Mouse (Mus musculus): ENCODE data around the gene Ahdc1.

The Ahdc1 gene

GRCm38 (mm10) chr4:133011028-133011820, at the start of gene Ahdc1:
Gene Ahdc1 (plus strand): TSS chr4:133011260.
- DNase-seq (ENCODE audit: low spot score in 2 of 2), result peak; percentile 90 to 93

GRCm38 (mm10) chr4:132961866-132962265, 49.2 kb upstream of the Ahdc1 start:
- DNase-seq (ENCODE audit: low spot score in 2 of 2), result no peak

DNA sequence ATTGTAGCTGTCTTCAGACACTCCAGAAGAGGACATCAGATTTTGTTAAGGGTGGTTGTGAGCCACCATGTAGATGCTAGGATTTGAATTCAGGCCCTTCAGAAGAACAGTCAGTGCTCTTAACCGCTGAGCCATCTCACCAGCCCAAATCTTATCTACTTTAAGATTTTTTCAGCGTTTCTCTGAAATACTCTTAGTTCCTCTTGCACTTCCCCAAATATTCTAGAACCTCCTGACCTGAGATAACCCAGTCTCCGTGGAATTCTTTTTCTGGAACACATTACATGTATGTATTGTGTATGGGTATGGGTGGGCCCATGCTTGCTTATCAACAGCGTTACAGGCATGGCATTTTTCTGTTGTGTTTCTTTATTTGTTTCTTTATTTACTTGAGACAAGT, 48.4 kb upstream of the Ahdc1 start:
- DNase-seq (ENCODE audit: low spot score in 2 of 2), result no peak

GRCm38 (mm10) chr4:132963436-132963835, 47.6 kb upstream of the Ahdc1 start:
- DNase-seq (ENCODE audit: low spot score in 2 of 2), result no peak

DNA sequence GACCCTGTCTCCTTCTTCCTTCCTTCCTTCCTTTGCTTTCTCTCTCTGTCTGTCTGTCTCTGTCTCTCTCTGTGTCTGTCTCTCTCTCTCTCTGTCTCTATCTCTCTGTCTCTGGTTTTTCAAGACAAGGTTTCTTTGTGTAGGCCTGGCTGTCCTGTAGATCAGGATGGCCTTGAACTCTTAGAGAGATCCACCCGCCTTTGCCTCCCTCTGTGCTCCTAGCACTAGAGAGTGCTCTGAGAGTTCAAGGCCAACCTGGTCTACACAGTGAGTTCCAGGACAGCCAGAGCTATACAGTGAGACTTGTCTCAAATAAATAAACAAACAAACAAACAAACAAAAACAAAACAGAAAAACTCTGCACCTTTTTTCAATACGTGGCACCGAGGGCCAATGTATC, 47.0 kb upstream of the Ahdc1 start:
- no peak for DNase-seq (ENCODE audit: low spot score in 2 of 2)

- no peak for DNase-seq (ENCODE audit: low spot score in 2 of 2)
These were observed 46.6 kb upstream of the Ahdc1 start for GRCm38 (mm10) chr4:132964473-132964872.

DNA sequence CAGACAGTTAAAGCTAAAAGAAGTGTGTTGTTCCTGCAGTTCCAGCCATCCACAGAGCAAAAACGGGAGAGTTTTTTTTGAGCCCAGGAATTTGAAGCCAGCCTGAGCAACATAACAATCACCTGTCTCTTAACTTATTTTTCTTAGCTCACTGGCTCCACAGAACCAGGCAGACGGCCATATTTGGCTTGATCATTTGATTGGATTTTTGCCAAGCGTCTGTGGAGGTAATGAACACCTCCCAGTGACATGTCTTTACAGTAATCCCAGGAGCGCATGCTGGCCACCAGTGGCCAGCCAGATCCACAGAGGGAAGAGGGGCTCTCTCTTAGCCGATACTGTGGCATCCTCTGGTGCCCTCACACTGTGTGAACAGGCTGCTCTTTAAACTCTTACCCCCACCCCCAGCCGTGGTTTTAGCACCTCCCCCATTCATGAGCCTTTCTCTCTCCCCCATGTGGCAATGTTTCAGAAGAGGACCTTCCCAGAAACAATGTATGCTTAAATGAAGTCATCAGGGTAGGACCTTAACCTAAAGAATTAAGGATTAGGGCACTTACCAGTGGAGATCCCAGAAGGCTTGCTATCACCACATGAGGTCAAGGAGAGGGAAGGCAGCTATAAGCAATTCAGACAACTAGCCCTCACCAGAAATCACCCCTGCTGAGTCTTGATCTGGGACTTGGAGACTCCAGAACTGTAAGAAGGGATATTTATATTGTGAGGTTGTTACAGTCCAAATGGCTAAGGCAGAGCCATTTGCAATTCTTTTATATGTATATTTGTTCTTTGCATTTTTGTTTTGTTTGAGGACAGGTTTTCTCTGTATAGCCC, 42.7 kb upstream of the Ahdc1 start:
- DNase-seq (ENCODE audit: low spot score in 2 of 2), result no peak

- DNase-seq (ENCODE audit: low spot score in 2 of 2), result no peak
These were observed 39.5 kb upstream of the Ahdc1 start for GRCm38 (mm10) chr4:132971601-132972000.

DNA sequence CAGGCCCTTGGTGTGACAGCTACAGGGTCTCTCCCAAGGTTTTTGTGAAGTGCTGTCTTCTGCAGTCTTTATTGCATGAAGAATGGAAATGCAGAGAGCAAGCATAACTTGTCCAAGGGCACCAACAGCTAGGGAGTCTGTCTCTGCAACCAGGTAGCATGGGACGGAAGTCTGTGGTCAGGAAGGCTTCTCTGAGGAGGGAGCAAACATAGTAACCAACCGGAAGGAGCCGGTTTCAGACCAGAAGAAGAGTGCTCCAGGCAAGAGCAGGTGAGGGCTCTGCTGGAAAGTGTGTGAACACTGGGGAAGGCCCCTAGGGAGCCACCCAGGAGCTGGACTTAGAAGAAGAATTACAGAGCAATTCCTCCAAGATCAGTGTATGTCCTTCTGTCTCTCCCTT, 39.0 kb upstream of the Ahdc1 start:
- no peak for DNase-seq (ENCODE audit: low spot score in 2 of 2)

GRCm38 (mm10) chr4:132972556-132972955, 38.5 kb upstream of the Ahdc1 start:
- no peak for DNase-seq (ENCODE audit: low spot score in 2 of 2)

- no peak for DNase-seq (ENCODE audit: low spot score in 2 of 2)
These were observed 37.9 kb upstream of the Ahdc1 start for GRCm38 (mm10) chr4:132973186-132973585.

- DNase-seq (ENCODE audit: low spot score in 2 of 2), result no peak
These were observed 37.2 kb upstream of the Ahdc1 start, which contains the start of gene Fgr for GRCm38 (mm10) chr4:132973814-132974398. Gene Fgr (plus strand): TSS chr4:132974095.

DNA sequence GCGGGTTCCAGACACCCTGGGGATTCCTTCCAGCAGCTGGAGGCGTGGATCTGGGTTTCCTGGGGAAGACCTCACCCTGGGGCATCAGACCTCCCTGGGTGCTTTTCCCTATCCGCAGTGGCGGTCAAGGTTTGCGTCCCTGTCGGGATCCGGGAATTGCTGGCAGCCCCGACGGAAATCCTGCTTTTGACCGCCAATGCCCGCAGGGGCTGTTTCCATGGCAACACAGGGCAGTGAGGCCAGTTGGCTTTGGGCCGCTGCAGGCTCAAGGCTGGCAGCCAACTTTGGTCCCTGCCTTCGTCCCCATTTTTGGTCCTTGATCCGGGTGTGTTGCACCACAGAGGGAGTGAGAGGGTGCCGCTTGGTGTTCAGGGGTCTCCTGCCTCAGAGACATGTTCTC, 36.2 kb upstream of the Ahdc1 start:
- DNase-seq (ENCODE audit: low spot score in 2 of 2), result peak; percentile 44 to 77

DNA sequence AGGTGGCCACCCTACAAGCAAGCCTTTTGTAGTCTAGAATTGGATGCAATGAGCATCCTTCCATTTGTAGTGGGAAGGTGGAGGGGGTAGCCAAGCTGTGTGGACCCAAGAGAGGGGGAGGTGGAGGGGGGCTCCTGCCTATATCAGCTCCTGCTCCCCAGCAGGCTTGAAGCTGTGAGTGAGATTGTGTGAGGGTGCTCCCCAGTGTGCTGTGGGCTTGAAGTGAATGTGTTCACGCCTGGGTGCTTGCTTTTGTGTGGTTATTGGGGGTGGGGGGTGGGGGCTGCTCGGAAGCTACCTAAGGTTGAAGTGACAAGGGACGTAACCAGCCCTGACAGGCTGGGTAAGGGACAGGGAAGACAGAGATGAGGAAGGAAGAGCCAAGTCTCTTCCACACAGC, 35.3 kb upstream of the Ahdc1 start:
- DNase-seq (ENCODE audit: low spot score in 2 of 2), result no peak

DNA sequence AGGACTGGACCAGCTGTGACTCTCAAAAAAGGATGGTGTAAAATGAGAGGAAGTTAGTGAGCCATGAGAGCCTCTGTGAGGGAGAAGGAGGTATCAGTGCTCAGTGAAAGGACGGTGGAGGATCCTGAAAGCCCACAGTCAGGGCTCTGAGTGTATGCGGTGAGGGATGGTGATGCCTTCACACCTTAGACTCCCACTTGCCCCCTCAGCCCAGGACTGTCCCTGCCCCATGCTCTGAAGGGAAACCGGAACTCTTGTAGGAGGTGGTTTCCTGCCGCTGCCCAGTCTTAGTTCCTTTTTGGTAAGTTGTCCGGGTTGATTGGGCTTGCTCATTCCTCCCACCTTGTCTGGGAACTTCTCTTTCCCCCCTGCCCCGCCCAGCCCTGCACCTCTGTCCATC, 34.3 kb upstream of the Ahdc1 start:
- DNase-seq (ENCODE audit: low spot score in 2 of 2), result no peak

GRCm38 (mm10) chr4:132977597-132977996, 33.5 kb upstream of the Ahdc1 start:
- DNase-seq (ENCODE audit: low spot score in 2 of 2), result no peak

DNA sequence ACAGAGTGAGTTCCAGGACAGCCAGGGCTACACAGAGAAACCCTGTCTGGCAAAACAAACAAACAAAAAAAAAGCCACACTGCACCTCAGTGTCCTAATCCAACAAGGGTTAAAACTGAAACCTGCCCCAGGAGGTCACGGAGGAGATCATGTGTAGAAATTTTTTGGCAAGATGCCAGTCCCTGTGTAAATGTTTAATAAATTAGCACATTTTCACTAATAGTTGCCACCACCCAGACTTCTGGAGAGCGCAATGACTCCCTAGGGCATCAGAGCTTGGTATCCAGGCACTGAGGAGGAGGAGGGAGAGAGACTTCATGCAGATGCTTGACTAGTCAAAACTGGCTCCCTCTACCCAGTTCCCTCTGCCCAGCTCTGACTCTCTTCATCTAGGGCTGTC, 31.9 kb upstream of the Ahdc1 start:
- DNase-seq (ENCODE audit: low spot score in 2 of 2), result no peak

GRCm38 (mm10) chr4:132981621-132982020, 29.4 kb upstream of the Ahdc1 start:
- no peak for DNase-seq (ENCODE audit: low spot score in 2 of 2)

DNA sequence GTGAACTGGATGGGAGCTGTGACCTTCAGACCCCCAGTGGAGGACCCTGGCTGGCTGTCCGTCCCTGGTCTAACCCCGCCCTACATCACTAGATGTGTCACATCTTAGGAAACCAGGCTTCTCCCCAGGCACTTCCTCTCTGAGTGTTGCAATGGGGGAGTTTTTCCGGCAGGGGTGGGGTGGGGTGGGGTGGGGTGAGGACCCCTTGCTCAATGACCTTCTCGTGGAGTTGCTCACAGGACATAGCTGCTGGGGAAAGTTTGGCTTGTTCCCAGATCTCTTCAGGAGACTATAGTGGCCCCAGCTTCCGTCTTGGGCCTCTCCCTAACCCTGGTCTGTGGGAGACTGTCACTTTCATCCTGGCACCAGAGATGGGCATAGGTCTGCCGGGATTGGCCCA, 28.1 kb upstream of the Ahdc1 start:
- no peak for DNase-seq (ENCODE audit: low spot score in 2 of 2)

GRCm38 (mm10) chr4:132983664-132984512, 27.2 kb upstream of the Ahdc1 start:
- peak in 1 of 2 experiments; percentile 31 for DNase-seq (ENCODE audit: low spot score in 2 of 2)

DNA sequence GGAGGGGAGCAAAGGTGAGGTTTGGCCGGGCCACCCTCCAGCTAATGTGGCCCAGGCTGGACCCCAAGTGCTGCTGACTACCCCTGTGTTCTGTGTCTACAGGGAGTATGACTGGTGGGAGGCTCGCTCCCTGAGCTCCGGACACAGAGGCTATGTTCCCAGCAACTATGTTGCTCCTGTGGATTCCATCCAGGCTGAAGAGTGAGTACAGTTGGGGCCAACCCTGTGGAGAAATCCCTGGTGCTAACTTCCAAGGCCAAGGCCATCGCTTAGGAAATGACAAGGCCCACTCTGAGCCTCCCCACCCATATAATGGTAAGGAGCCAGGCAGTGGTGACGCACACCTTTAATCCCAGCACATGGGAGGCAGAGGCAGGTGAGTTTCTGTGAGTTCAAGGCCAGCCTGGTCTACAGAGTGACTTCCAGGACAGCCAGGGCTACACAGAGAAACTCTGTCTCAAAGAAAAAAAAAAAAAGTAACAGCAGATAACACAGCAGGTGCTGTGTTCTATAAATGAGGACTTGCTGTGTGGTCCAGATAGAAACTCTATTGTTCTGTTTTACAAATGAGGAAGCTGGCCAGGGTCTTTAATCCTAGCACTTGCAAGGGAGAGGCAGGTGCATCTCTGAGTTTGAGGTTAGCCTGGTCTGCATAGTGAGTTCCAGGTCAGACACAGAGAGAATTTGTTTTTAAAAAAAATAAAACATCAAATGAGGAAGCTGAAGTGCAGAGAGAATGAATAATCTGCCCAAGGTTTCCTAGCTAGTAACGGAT, 22.3 kb upstream of the Ahdc1 start:
- no peak for DNase-seq (ENCODE audit: low spot score in 2 of 2)
